Mouse (Mus musculus): ENCODE measurements at regions not wholly inside any gene's neighbourhood (a gene's known extent, or its start where the extent isn't known, plus 50 kb on each side); places are given as distances from the start of the nearest gene placed in this dataset.

GRCm38 (mm10) chr17:51258316-51258715, 79.2 kb upstream of the Tbc1d5 start:
- Histone ChIP-seq H3K36me3 (no peaks in the 10 kb centered on the region), H3K9me3 (no peaks in the 10 kb centered on the region), H3K9ac (no peak overlapping the region), H3K27ac (no peak overlapping the region), H3K27me3 (no peaks in the 10 kb centered on the region), H3K4me1 (no peaks in the 10 kb centered on the region), H3K4me3 (no peak overlapping the region), H3K4me2 (no peak overlapping the region)
- no peak for ATAC-seq (ENCODE audit: insufficient number of reproducible peaks, insufficient read depth, low FRiP score, low TSS enrichment, low read depth)
- 79% methylated on average over 5 of the region's 5 CpGs for WGBS

- WGBS: 55% methylated on average over 6 of the region's 6 CpGs
- Histone ChIP-seq H3K4me1 (no peaks in the 10 kb centered on the region), H3K4me3 (no peak overlapping the region), H3K9me3 (no peaks in the 10 kb centered on the region), H3K9ac (no peak overlapping the region), H3K4me2 (no peak overlapping the region), H3K27me3 (no peaks in the 10 kb centered on the region), H3K36me3 (no peaks in the 10 kb centered on the region), H3K27ac (no peak overlapping the region)
- no peak for ATAC-seq (ENCODE audit: insufficient number of reproducible peaks, insufficient read depth, low FRiP score, low TSS enrichment, low read depth)
Observed at GRCm38 (mm10) chr17:51248543-51248942, 69.4 kb upstream of the Tbc1d5 start.

- WGBS: 76% methylated on average over 3 of the region's 3 CpGs
Observed at GRCm38 (mm10) chr17:51246038-51246437, 66.9 kb upstream of the Tbc1d5 start.

GRCm38 (mm10) chr17:51240360-51240993, 61.3 kb upstream of the Tbc1d5 start:
- WGBS: 62% methylated on average over 5 of the region's 5 CpGs

More at GRCm38 (mm10) chr17:51246038-51246437, 66.9 kb upstream of the Tbc1d5 start:
- Histone ChIP-seq H3K27ac (no peak overlapping the region), H3K36me3 (no peaks in the 10 kb centered on the region), H3K27me3 (no peaks in the 10 kb centered on the region), H3K4me3 (no peak overlapping the region), H3K4me1 (no peaks in the 10 kb centered on the region), H3K9me3 (no peaks in the 10 kb centered on the region), H3K9ac (no peak overlapping the region), H3K4me2 (no peak overlapping the region)
- ATAC-seq (ENCODE audit: insufficient number of reproducible peaks, insufficient read depth, low FRiP score, low TSS enrichment, low read depth): no peak

GRCm38 (mm10) chr17:51239465-51239864, 60.3 kb upstream of the Tbc1d5 start:
- WGBS: 61% methylated on average over 3 of the region's 3 CpGs
- H3K9me3 ChIP-seq: no peaks in the 10 kb centered on the region
- H3K9ac ChIP-seq: no peak overlapping the region
- ATAC-seq (ENCODE audit: insufficient number of reproducible peaks, insufficient read depth, low FRiP score, low TSS enrichment, low read depth): no peak
- no peak overlapping the region for H3K4me2 ChIP-seq
- no peaks in the 10 kb centered on the region for H3K4me1 ChIP-seq
- H3K27ac ChIP-seq: no peak overlapping the region
- no peak overlapping the region for H3K4me3 ChIP-seq
- no peaks in the 10 kb centered on the region for H3K27me3 ChIP-seq
- H3K36me3 ChIP-seq: no peaks in the 10 kb centered on the region

More at GRCm38 (mm10) chr17:51240360-51240993, 61.3 kb upstream of the Tbc1d5 start:
- H3K9me3 ChIP-seq: no peaks in the 10 kb centered on the region
- H3K4me3 ChIP-seq: no peak overlapping the region
- no peak overlapping the region for H3K4me2 ChIP-seq
- ATAC-seq (ENCODE audit: insufficient number of reproducible peaks, insufficient read depth, low FRiP score, low TSS enrichment, low read depth): no peak
- H3K4me1 ChIP-seq: no peaks in the 10 kb centered on the region
- H3K36me3 ChIP-seq: no peaks in the 10 kb centered on the region
- no peaks in the 10 kb centered on the region for H3K27me3 ChIP-seq
- H3K9ac ChIP-seq: no peak overlapping the region
- no peak overlapping the region for H3K27ac ChIP-seq

All from embryonic facial prominence, embryonic 13.5 days (tissue).